Mouse (Mus musculus): ENCODE data around the gene Hs3st1. TPM values are rescaled to one million over a fixed set of nuclear protein-coding genes. Genes with fewer than 3 reads are reported as not detected.

Hs3st1 gene
- 17.0 and 34.9 TPM in 2 replicates for polyA plus RNA-seq (2012; ENCODE audit: low replicate concordance)

DNA sequence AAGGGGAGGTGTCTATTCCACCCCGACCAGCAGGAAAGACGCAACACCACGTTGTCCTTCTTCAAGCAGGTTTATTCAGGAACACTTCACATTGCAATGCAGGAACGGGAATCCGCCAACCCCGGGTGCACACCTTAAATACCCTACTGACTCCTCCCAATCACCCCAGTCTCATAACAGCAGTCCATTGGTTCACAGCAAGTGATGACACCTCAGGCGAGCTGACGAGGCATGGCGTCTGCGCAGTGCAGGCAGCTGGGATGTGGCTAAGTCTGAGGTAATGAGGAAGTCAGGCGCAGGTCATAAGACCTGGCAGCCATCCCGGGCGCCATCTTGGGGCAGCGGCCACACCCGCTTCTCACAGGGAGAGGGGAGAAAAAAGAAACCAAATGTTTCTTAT lies at the start of gene Hs3st1:
Gene Hs3st1, minus strand, starts transcription at position 101 of the 400 bp plus-strand sequence.

